Mouse (Mus musculus): Measurements from ENCODE around the gene Elp6. TPM values are rescaled to one million over a fixed set of nuclear protein-coding genes. Genes with fewer than 3 reads are reported as not detected.

The Elp6 gene
- total and polyA plus RNA-seq, 2 experiments from 2014 or later: 30.5 to 35.5 TPM

GRCm38 (mm10) chr9:110333135-110333895, 28.3 kb downstream of the Elp6 start, which contains the start of gene Scap:
Scap (plus strand) TSS chr9:110333288.
- TF ChIP-seq CTCF (IDR thresholded peaks at IDR 0.05): peak; percentile 99
- Histone ChIP-seq H3K36me3 (ENCODE audit: insufficient read depth, low read length) (no peaks in the 10 kb centered on the region), H3K9me3 (ENCODE audit: low read length) (no peaks in the 10 kb centered on the region), H3K4me3 (ENCODE audit: low read depth, low read length) (peak within 1 kb of the TSS; percentile 75), H3K27ac (ENCODE audit: low read depth, low read length) (no peak within 1 kb of the TSS), H3K4me2 (ENCODE audit: low read depth, low read length, poor library complexity, severe bottlenecking) (peak within 1 kb of the TSS; percentile 90), H3K4me1 (ENCODE audit: insufficient read depth, low read length) (peaks cover 5% of the 10 kb centered on the region; the same call in 1 of the 2 replicates), H3K27me3 (ENCODE audit: insufficient read depth, low read length) (no peaks in the 10 kb centered on the region), H3K9ac (replicated peaks; ENCODE audit: low read length, poor library complexity, severe bottlenecking) (peak within 1 kb of the TSS; percentile 67)
- WGBS: 2% methylated on average over 48 of the region's 78 CpGs
- ATAC-seq (ENCODE audit: low FRiP score): peak; percentile 88
- peak; percentile 93 for DNase-seq (ENCODE audit: low spot score)

GRCm38 (mm10) chr9:110333896-110334259, 28.9 kb downstream of the Elp6 start:
- Histone ChIP-seq H3K4me2 (ENCODE audit: low read depth, low read length, poor library complexity, severe bottlenecking) (peak overlapping the region; percentile 90), H3K36me3 (ENCODE audit: insufficient read depth, low read length) (no peaks in the 10 kb centered on the region), H3K4me1 (ENCODE audit: insufficient read depth, low read length) (peaks cover 5% of the 10 kb centered on the region; the same call in 1 of the 2 replicates), H3K9ac (replicated peaks; ENCODE audit: low read length, poor library complexity, severe bottlenecking) (peak overlapping the region; percentile 67), H3K27me3 (ENCODE audit: insufficient read depth, low read length) (no peaks in the 10 kb centered on the region), H3K9me3 (ENCODE audit: low read length) (no peaks in the 10 kb centered on the region), H3K4me3 (ENCODE audit: low read depth, low read length) (peak overlapping the region; percentile 75), H3K27ac (ENCODE audit: low read depth, low read length) (no peak overlapping the region)
- WGBS: 10% methylated on average over 12 of the region's 12 CpGs
- TF ChIP-seq CTCF (IDR thresholded peaks at IDR 0.05): no peak
- ATAC-seq (ENCODE audit: low FRiP score) (no peak), DNase-seq (ENCODE audit: low spot score) (no peak)

- no peak for TF ChIP-seq CTCF (IDR thresholded peaks at IDR 0.05)
- no peak overlapping the region for H3K4me2 ChIP-seq (ENCODE audit: low read depth, low read length, poor library complexity, severe bottlenecking)
- H3K9ac ChIP-seq (replicated peaks; ENCODE audit: low read length, poor library complexity, severe bottlenecking): no peak overlapping the region
- H3K27me3 ChIP-seq (ENCODE audit: insufficient read depth, low read length): no peaks in the 10 kb centered on the region
- H3K4me3 ChIP-seq (ENCODE audit: low read depth, low read length): no peak overlapping the region
- no peak for ATAC-seq (ENCODE audit: low FRiP score)
- H3K36me3 ChIP-seq (ENCODE audit: insufficient read depth, low read length): no peaks in the 10 kb centered on the region
- no peaks in the 10 kb centered on the region for H3K9me3 ChIP-seq (ENCODE audit: low read length)
- 68% methylated on average over 8 of the region's 8 CpGs for WGBS
- no peak overlapping the region for H3K27ac ChIP-seq (ENCODE audit: low read depth, low read length)
- H3K4me1 ChIP-seq (ENCODE audit: insufficient read depth, low read length): peaks cover 5% of the 10 kb centered on the region; the same call in 1 of the 2 replicates
- DNase-seq (ENCODE audit: low spot score): no peak
Observed at GRCm38 (mm10) chr9:110334849-110335248, 29.9 kb downstream of the Elp6 start.

GRCm38 (mm10) chr9:110340037-110340750, 35.2 kb downstream of the Elp6 start:
- no peaks in the 10 kb centered on the region for H3K4me1 ChIP-seq (ENCODE audit: insufficient read depth, low read length)
- no peak overlapping the region for H3K4me2 ChIP-seq (ENCODE audit: low read depth, low read length, poor library complexity, severe bottlenecking)
- no peaks in the 10 kb centered on the region for H3K9me3 ChIP-seq (ENCODE audit: low read length)
- 88% methylated on average over 5 of the region's 5 CpGs for WGBS
- H3K27me3 ChIP-seq (ENCODE audit: insufficient read depth, low read length): no peaks in the 10 kb centered on the region
- no peak for ATAC-seq (ENCODE audit: low FRiP score)
- H3K27ac ChIP-seq (ENCODE audit: low read depth, low read length): no peak overlapping the region
- TF ChIP-seq CTCF (IDR thresholded peaks at IDR 0.05): no peak
- DNase-seq (ENCODE audit: low spot score): no peak
- H3K36me3 ChIP-seq (ENCODE audit: insufficient read depth, low read length): no peaks in the 10 kb centered on the region
- H3K9ac ChIP-seq (replicated peaks; ENCODE audit: low read length, poor library complexity, severe bottlenecking): no peak overlapping the region
- no peak overlapping the region for H3K4me3 ChIP-seq (ENCODE audit: low read depth, low read length)

- Histone ChIP-seq H3K9me3 (ENCODE audit: low read length) (no peaks in the 10 kb centered on the region), H3K27ac (ENCODE audit: low read depth, low read length) (no peak overlapping the region), H3K9ac (replicated peaks; ENCODE audit: low read length, poor library complexity, severe bottlenecking) (no peak overlapping the region), H3K36me3 (ENCODE audit: insufficient read depth, low read length) (no peaks in the 10 kb centered on the region), H3K27me3 (ENCODE audit: insufficient read depth, low read length) (no peaks in the 10 kb centered on the region), H3K4me1 (ENCODE audit: insufficient read depth, low read length) (no peaks in the 10 kb centered on the region), H3K4me2 (ENCODE audit: low read depth, low read length, poor library complexity, severe bottlenecking) (no peak overlapping the region), H3K4me3 (ENCODE audit: low read depth, low read length) (no peak overlapping the region)
- no peak for ATAC-seq (ENCODE audit: low FRiP score)
- TF ChIP-seq CTCF (IDR thresholded peaks at IDR 0.05): no peak
- no peak for DNase-seq (ENCODE audit: low spot score)
- 86% methylated on average over 8 of the region's 8 CpGs for WGBS
Observed at GRCm38 (mm10) chr9:110342008-110342407, 37.0 kb downstream of the Elp6 start.

GRCm38 (mm10) chr9:110343805-110344204, 38.8 kb downstream of the Elp6 start:
- no peak overlapping the region for H3K4me2 ChIP-seq (ENCODE audit: low read depth, low read length, poor library complexity, severe bottlenecking)
- WGBS: 60% methylated on average over 6 of the region's 6 CpGs
- no peak for ATAC-seq (ENCODE audit: low FRiP score)
- H3K36me3 ChIP-seq (ENCODE audit: insufficient read depth, low read length): no peaks in the 10 kb centered on the region
- no peak for TF ChIP-seq CTCF (IDR thresholded peaks at IDR 0.05)
- H3K27me3 ChIP-seq (ENCODE audit: insufficient read depth, low read length): no peaks in the 10 kb centered on the region
- H3K9me3 ChIP-seq (ENCODE audit: low read length): no peaks in the 10 kb centered on the region
- no peak overlapping the region for H3K4me3 ChIP-seq (ENCODE audit: low read depth, low read length)
- no peak overlapping the region for H3K9ac ChIP-seq (replicated peaks; ENCODE audit: low read length, poor library complexity, severe bottlenecking)
- no peaks in the 10 kb centered on the region for H3K4me1 ChIP-seq (ENCODE audit: insufficient read depth, low read length)
- H3K27ac ChIP-seq (ENCODE audit: low read depth, low read length): no peak overlapping the region
- no peak for DNase-seq (ENCODE audit: low spot score)
